Mouse (Mus musculus) gastrocnemius, postnatal 4 days (tissue): ENCODE results near the gene Faim2. TPM values are rescaled to one million over a fixed set of nuclear protein-coding genes. Genes with fewer than 3 reads are reported as not detected.
A peak's percentile ranks its signal among the peaks of the same experiment; 100 is the strongest.

Source experiments
- DNase-seq, 2 experiments: peaks; one replicate each; pipeline ENCODE4 v3.0.0; 2021 to 2022; ENCODE audit warnings: low spot score in 2 of 2, mixed read lengths in 2 of 2
- long read RNA-seq, 2 experiments: library from polyadenylated mRNA; stranded (forward); transcript quantifications; one replicate each; pipeline ENCODE4 v2.0.0; 2021
- total RNA-seq, 2 experiments: library from RNA; stranded (reverse); gene quantifications; 2 replicates each; pipeline ENCODE4 v1.2.3; 2021

The Faim2 gene
- not detected for total RNA-seq
- long read RNA-seq, experiment 1 = 0 reads
- long read RNA-seq, experiment 2 = 0 reads

DNA sequence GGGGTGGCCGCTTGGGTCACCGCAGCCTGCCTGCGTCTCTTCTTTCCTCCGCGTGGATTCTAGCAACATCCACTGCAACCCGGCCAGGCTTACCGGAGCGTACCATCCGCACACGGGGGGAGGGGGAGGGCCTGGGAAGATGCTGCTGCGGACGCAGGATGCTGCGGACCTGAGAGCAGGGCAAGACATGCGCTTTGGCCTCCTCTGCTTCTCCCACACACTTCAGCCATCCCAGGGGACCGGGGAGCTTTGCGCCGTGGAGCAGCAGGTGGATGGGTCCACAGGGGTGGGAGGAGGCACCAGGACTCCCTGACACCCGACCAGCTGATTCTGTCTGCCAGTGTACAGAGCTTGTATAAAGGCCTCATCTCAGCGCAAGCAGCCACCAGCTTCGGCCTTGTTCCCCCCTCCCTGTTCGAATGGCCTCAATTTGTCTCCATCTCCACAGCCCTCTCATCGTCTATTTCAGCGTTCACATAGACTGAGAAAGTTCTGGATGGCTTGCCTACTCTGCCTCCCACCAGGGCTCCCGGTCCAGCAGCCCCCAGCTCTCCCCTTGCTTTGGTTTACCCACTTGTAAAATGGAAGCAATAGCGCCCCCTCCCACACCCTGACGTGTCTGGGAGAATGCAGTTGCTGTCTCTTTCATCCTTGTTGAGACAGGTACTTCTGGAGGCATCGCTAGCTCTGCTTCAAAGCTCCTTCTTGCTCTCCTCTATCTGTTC, at the start of gene Faim2:
TSS of gene Faim2 (minus strand) at position 537 of the 725 bp plus-strand sequence.
- DNase-seq = no peak

DNA sequence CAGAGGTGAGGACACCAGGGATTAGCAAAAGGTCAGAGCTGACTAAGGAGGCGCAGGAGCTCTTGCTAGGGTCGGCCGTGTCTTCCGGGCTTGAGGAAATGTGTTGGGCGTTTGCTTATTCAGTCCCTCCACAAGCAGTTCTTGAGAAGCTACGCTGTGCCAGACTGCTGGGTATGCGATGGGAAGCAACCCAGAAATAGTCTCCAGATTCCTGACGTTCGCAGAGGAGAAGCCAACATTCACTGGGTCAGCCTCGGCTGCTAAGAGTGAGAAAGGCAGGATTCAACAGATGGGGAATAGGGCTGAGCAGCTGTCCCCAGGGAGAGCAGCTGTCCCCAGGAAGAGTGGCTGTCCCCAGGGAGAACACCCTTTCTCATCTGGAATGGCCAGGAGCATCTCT, 41.2 kb upstream of the Faim2 start:
- DNase-seq = no peak

DNA sequence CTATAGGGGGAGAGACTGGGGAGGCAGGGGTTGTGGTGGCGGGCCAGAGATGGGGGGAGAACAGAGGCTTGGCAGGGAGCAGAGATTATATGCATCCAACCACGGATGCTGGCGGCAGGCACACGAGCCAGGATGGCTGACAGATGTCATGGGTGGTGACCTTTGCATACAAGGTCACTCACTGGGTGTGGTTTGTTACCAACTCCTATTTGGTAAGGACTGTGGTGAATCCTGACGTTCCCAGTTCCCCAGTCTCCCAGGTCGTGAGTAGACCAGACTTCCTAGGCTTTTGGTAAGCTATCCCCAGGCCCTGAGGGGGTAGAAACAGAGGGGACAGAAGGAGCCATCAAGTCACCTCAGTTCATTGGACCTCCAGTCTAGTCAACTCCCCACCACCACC, 40.7 kb upstream of the Faim2 start:
- DNase-seq = no peak

DNA sequence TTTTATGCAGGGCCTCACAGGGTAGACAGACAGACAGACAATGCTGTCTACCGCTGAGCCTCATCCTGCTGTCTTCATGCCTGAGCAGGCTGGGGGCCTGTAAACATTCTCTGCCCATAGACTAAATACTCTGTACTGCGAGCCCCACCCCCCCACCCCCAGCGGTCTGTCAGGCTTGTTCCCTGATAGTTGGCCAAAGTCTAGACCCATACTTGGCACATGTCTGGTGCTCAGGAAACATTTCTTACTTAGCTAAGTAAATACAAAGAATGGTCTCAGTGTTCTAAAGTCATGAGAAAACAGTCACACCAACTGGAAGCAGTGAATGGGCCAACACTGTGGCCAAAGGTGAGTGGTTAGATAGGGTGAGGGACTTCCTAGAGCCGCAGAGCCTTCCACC, 39.4 kb upstream of the Faim2 start:
- no peak for DNase-seq

DNA sequence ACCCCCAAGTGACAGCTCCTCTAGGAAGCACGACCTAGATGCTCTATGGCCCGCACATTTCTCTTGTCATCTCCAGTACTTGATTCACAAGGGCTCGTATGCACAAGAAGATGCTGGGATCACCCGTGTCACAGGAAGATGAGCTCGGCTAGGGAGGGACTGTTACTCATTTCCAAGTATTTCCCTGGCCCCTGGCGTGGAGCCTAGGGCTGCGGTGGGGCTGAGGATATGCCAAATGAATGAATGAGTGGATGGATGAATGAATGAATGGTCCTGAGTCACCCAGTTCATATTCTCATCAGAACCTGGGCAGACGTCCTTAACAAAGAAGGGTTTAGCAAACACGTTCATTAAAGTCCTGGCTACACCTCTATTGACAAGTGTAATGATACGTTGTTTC, 32.3 kb upstream of the Faim2 start:
- no peak for DNase-seq

DNA sequence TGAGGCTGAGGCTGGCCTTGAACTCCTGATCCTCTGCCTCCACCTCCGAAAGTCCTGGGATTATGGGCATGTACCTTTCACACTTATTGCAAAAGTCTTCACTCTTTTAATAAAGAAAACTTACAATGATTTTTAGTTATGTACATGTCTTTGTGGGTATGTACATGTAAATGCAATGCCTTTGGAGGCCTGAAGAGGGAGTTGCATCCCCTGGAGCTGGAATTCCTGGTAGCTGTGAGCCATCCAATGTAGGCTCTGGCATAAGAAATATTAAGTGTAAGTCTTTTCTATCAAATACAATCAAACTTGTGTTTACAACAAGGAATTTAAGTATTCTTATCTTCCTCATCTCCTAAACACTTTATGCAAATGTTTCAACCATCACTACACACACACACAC, 31.0 kb upstream of the Faim2 start:
- no peak for DNase-seq

DNA sequence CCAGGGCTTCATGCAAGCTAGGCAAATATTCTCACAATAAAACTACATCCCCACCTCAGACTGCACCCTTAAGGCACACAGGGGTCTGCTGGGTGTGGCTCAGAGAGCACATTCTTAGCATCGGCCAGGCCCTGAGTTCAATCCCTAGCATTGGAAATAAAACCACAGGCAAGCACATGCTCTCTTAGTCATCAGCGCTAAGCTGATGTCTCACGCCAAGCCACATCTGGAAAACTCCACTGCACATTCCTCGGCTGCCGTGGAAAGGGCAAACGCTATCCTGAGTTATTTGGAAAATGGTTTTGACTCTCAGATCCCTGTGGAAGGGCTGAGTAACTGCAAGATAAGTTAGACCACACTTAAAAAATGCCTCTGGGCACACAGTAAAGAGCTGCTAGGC, 25.8 kb upstream of the Faim2 start:
- no peak for DNase-seq

DNA sequence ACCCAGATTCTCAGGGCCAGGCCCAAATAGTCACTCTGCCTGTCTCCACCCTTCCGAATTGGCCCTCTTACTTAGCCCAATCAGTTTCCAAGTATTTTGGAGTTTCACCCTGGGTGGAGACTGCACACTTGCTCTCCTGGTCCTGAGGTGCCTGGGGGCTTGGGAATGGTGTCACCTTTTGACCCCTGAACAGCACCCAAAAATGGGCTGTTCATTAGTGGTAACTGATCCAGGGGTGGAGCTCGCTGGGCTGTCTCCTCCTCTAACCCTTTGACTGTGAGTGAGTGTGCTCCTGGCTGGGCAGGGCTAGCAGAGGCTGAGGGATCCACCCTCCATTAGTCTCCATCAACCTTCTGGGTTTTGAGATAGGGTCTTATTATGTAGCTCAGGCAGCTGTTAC, 21.9 kb upstream of the Faim2 start:
- DNase-seq = no peak

DNA sequence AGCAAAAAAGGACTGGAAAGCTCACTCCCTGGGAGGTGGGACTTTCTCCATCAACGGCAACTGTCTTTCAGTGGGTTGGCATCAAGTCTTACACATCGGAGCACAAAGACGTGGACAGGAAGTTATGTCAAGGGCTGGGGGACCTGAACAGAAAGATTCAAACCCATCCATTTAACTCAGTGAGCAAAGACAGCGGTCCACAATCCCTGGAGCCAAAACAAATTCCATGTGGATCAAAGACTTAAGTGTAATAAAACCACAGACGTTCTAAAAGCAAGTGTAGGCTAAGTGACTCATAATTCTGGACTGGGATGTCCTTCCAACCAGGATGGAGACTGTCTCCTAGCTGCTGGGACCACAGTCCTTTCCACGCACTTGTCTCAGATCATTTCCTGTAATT, 19.8 kb upstream of the Faim2 start:
- no peak for DNase-seq

DNA sequence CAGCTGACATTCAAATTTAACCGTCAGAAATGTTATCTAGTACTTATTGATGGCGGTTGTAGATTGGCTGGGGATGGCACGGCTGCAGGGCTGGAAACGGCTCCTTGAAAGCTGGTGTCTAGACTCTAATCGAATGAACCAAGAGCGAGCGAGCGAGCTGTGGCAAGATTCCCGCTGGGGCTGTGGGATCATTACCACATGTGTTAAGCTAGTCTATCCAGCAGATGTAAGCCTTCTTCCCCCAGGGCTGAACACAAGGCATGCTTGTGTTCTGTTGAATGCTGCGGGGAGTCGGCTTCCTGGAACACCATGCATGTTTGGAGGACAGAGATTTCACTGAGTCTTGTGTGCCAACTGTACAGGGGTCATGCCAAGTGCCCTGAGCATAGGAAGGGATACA, 18.6 kb upstream of the Faim2 start:
- DNase-seq = peak in 1 of 2 experiments; percentile 38

DNA sequence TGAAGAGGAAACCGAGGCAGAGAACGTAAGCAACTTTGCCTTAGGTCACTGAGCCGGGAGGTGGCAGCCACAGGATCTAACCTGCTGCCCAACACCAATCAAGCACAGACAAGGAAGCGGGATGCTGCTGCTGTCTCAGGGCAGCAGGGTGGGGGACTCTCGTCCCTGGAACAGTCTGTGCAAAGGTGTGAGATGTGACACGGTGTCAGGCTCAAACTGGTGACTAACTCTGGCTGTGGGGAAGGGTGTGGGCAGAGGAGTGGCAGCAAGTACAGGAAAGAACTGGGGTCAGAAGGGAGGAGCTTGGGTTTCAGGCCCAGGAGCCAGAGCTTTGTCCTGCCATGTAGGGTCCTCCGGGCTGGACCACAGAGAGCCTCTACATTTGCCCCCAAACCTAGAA, 16.1 kb upstream of the Faim2 start:
- DNase-seq = no peak

DNA sequence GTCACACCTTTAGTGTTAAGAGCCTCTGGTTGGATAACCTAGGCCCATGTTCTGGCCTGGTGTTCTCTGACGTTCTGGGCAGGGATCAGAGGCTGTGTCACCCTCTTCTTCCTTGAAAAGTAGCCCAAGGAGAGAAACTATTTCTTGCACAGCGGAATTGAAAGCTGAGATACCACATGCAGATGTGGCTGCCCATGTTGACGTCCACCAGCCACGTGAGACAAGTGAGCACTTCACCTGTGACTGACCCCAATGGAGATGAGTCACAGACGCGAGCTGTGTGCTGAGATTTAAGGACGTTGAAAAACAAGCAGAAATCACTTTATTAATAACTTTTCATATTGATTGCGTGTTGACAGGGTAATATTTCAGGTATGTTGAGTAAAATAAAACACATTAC, 11.9 kb upstream of the Faim2 start:
- DNase-seq = no peak

DNA sequence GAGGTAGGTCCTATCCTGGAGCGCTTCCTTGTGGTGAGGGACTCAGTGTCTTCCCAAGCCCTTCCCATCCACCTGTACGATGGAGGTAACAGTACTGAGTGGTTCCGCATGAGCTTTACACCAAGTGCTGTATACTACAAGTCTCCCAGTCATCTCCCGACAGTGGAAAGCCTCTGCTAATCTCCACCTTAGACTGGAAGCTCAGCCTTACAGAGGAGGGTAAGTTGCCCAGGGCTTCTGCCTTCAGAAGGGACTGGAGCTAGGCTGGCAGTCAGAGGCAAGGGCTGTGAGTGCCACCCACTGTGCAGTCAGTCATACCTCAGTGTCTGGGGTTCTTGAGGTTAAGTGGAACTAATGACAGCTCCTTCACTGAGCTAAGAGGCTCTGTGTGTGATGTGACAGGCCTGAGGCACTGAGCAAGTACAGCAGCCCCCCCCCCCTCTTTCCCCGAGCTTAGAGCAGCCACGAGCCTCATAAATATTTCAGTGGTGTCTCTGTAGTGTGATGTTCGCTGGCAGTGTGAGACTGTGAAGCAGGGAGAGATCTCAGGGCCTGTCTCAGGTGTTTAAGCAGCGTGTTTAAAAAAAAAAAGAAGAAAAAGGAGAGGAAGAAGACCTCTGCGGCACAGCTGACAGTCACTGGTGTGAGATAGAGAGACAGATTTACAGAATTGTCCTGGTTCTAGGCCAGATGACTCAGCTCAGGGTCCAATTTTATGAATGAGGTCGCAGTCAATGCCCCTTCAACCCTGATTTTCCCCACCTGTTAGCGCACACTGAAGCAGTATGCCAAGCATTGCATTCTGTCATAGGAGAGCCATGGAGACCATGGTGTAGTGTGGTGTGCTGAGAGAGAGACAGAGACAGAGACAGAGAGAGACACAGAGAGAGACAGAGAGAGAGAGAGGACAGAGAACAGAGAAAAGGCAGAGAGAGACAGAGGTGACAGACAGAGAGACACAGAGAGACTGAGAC, 9.2 kb upstream of the Faim2 start:
- no peak for DNase-seq

DNA sequence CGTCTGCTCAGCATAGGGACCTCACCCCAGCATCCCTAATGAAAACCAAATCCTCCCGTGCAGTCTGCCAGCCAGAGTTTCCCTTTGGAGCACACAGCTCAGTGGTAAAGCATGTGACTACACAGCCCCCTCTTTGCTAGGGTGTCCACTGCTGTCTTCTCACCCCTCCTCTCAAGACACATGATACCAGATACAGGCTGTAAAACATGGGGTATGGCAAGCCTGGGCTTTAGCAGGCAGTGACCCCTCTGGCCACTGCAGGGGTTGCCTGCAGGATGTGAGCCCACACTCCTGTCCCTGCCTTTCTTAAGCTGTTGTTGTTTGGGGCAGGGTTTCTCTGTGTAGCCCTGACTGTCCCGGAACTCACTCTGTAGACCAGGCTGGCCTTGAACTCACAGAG, 4.1 kb upstream of the Faim2 start:
- no peak for DNase-seq

DNA sequence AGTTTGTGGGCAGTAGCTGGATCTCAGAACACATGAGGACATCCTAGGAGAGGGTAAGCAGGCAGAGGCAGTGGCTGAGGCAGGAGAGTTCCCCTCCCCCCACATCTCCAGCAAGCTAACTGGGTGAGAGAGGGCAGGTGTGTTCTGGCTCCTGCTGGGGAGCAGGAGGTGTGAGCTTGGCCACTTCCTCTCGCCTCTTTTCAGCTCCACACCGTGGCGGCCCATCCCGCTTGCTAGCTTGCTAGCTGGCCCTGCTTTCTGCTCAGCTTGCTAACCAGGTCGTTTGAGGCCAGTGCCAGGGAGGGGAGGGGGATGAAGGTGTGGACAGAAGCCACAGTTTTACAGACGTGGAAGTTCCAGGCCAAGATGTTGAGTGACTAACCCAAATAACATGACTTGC, 3.2 kb upstream of the Faim2 start:
- no peak for DNase-seq

DNA sequence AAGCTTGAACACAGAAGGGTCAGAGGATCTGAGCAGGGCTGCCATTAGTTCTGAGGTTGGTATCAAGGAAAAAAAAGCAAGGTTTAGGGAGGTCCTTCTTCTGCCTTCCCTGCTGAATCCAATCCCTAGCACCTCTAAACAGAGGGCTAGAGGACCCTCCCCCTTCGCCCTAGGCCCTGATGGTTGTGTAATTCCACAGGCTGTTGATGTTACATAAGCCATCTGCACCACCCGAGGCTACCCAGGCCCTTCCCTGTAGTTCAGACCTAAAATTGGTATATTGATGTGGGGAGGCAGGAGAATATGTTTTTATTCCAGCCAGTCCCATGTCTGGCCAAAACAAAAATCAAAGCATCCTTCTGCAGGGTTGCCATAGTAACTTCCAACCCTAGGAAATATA, 1.3 kb downstream of the Faim2 start:
- no peak for DNase-seq

DNA sequence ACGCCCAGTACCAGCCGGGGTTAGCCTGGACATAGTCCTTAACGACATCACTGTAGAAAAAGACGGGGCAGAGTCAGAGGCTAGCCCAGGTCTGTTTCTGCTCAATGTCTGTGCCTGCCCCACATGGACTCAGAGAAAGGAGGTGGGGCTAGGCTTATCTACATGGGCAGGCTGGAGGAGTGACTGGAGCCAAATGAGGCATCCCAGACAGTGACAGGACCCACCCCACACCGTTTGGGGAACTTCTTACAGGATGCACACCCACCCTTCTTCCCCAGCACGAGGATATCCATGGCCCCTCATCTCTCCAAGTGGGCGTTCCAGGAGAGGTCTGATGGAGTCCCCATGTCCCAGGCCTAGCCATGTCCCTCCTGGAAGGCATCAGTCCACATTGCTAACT, 7.7 kb downstream of the Faim2 start:
- DNase-seq = no peak

DNA sequence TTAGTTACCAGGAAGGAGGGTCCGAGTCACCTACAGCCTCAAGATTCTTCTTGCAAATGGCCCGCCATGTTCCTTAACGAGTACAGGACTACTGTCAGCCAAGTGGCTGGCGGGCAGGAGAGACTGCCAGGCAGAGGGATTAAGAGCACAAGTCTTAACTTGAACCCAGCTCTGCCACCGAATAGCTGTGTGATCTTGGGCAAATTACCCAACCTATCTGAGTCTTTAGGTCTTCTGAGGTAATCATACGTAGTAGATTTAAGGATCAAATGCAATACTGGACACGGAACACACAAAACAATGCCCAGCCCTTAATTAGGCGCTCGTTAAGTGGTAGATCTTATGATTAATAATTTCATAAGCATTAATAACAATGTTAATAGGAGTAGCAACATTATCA, 8.3 kb downstream of the Faim2 start:
- DNase-seq = no peak

DNA sequence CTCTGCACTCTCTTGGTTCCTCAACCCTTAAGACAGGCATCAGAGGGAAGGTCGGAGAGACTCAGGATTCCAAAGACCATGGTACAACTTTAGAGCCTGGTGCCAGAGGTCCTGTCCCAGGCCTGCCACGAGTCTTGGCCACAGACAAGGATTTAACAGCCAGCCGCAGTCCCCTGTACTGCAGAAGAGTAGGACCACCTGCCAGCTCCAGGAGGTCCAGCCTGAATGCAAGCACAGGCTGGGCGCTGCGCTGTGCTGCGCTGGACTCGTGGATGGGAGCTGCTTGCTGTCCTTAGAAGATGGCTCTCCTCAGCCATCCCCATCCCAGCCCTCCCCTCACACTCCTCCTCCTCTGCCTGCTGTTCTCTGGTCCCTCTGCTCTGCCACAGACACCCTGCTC, 10.2 kb downstream of the Faim2 start:
- no peak for DNase-seq

DNA sequence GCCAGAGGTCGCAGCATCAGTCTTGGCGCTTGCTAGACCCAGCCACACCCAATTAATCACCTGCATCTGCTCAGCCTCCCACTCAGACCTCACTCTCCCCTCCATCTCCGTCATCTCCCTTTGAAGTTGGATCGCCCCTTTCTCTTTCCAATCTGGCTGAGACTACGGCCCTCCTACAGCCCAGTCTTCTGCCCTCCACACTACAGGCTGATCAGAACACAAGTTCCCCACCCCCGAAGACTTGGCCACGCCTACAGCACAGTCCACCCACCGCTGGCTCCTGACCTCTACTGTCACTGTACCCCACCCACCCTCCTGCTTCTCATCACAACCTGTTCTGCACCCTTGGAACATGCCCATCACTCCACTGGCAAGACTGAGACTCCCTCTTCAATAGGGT, 11.2 kb downstream of the Faim2 start:
- DNase-seq = no peak

DNA sequence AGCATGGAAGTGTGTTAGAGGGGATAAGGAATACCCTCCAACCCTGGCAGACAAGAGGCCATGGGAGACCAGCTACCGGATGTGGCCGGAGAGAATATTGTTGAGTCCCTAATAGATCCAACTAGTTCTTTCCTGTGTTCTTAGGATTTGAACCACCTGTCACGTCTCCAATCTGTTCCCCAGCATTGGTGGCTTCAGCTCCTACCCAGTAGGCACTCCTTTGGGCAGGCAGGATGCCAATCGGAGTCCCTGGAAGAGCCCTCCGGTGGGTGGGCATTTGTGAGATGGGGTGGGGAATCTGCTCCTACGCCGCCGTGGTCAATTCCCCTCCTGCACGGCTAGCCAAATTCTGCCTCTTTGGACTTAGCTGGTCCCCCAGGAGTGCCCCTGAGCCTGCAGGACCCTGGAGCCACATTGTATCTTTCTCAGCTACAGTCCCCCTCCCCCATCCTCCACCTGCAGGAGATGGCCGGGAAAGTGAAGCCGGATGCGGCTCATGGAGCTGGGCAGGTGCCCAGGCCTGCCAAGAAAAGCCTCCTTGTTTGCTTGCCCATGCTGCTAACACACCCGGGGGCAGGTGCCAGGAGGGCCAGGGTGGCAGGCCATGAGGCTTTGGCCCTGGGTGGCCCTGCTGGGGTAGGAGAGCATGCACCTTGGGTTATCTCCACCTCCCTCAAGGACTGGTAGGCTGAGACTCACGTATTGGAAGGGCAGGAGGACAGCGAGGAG, 16.0 kb downstream of the Faim2 start:
- no peak for DNase-seq

DNA sequence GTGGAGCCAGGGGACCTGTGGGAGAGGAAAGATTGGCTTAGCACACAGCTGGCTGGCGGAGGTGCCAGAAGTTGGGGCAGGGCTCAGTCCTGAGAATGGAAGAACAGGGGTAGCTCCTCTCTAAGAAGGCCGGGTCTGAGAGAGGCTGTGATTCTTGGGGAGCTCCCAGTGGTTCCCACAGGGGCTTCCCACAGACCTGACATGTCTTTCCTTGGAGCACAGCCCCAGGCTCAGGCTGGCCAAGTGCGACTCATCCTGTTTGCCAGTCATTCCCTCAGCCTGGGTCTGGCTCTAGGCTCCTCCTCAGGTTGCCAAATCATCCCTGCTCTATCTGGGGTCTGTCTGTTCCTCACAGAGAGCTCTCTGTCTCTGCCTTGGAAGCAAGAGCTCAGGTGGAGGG, 17.3 kb downstream of the Faim2 start:
- no peak for DNase-seq
